Mouse (Mus musculus): ENCODE measurements at regions not wholly inside any gene's neighbourhood (a gene's known extent, or its start where the extent isn't known, plus 50 kb on each side); places are given as distances from the start of the nearest gene placed in this dataset.

GRCm38 (mm10) chr14:118430740-118431139, 164.0 kb downstream of the Gm9376 start:
- no peak for TF ChIP-seq CTCF (IDR thresholded peaks at IDR 0.05; ENCODE audit: low read depth, low read length)
- TF ChIP-seq GATA1 (IDR thresholded peaks at IDR 0.05; ENCODE audit: borderline replicate concordance, low read length) = no peak
- TF ChIP-seq TAL1 (conservative IDR thresholded peaks at IDR 0.05; ENCODE audit: low read depth, low read length) = no peak
